Mouse (Mus musculus): ENCODE measurements around the gene Capns2.
"Not testable (repeated sequence)": the region's sequence is repeated elsewhere in the genome, so short reads cannot be mapped to it uniquely, and the experiment has no call there.

Gene Capns2

GRCm38 (mm10) chr8:92901107-92901506 is at the start of gene Capns2:
Gene Capns2 (plus strand): TSS chr8:92901407.
- DNase-seq (ENCODE audit: low spot score), result no peak

- DNase-seq (ENCODE audit: low spot score), result peak; percentile 33
Measured at GRCm38 (mm10) chr8:92853188-92853983, 47.8 kb upstream of the Capns2 start.

GRCm38 (mm10) chr8:92854673-92855072 is 46.5 kb upstream of the Capns2 start:
- DNase-seq (ENCODE audit: low spot score), result no peak

- DNase-seq (ENCODE audit: low spot score), result no peak
Measured at GRCm38 (mm10) chr8:92855171-92855894, 45.9 kb upstream of the Capns2 start, which contains the start of gene Lpcat2. Gene Lpcat2 (plus strand): TSS chr8:92855339.

- no peak for DNase-seq (ENCODE audit: low spot score)
Measured at GRCm38 (mm10) chr8:92856273-92856986, 44.8 kb upstream of the Capns2 start.

- no peak for DNase-seq (ENCODE audit: low spot score)
Measured at GRCm38 (mm10) chr8:92858475-92859182, 42.6 kb upstream of the Capns2 start.

GRCm38 (mm10) chr8:92861977-92862376 is 39.2 kb upstream of the Capns2 start:
- DNase-seq (ENCODE audit: low spot score), result no peak

GRCm38 (mm10) chr8:92870281-92870680 is 30.9 kb upstream of the Capns2 start:
- no peak for DNase-seq (ENCODE audit: low spot score)

- no peak for DNase-seq (ENCODE audit: low spot score)
Measured at GRCm38 (mm10) chr8:92872063-92872759, 29.0 kb upstream of the Capns2 start.

- DNase-seq (ENCODE audit: low spot score), result no peak
Measured at GRCm38 (mm10) chr8:92875795-92876194, 25.4 kb upstream of the Capns2 start.

- no peak for DNase-seq (ENCODE audit: low spot score)
Measured at GRCm38 (mm10) chr8:92881247-92881646, 20.0 kb upstream of the Capns2 start.

GRCm38 (mm10) chr8:92883771-92884170 is 17.4 kb upstream of the Capns2 start:
- DNase-seq (ENCODE audit: low spot score), result no peak

GRCm38 (mm10) chr8:92892216-92892615 is 9.0 kb upstream of the Capns2 start:
- not testable (repeated sequence) for DNase-seq (ENCODE audit: low spot score)

- no peak for DNase-seq (ENCODE audit: low spot score)
Measured at GRCm38 (mm10) chr8:92893870-92894269, 7.3 kb upstream of the Capns2 start.

GRCm38 (mm10) chr8:92895053-92895452 is 6.2 kb upstream of the Capns2 start:
- no peak for DNase-seq (ENCODE audit: low spot score)

- DNase-seq (ENCODE audit: low spot score), result no peak
Measured at GRCm38 (mm10) chr8:92896056-92896455, 5.2 kb upstream of the Capns2 start.

- no peak for DNase-seq (ENCODE audit: low spot score)
Measured at GRCm38 (mm10) chr8:92896611-92897010, 4.6 kb upstream of the Capns2 start.

GRCm38 (mm10) chr8:92897794-92898193 is 3.4 kb upstream of the Capns2 start:
- DNase-seq (ENCODE audit: low spot score), result no peak

- no peak for DNase-seq (ENCODE audit: low spot score)
Measured at GRCm38 (mm10) chr8:92899590-92899989, 1.6 kb upstream of the Capns2 start.

- no peak for DNase-seq (ENCODE audit: low spot score)
Measured at GRCm38 (mm10) chr8:92902981-92903380, 1.8 kb downstream of the Capns2 start.

- no peak for DNase-seq (ENCODE audit: low spot score)
Measured at GRCm38 (mm10) chr8:92903488-92904135, 2.4 kb downstream of the Capns2 start.
